Mouse (Mus musculus): ENCODE results near the gene Klf13.

DNA sequence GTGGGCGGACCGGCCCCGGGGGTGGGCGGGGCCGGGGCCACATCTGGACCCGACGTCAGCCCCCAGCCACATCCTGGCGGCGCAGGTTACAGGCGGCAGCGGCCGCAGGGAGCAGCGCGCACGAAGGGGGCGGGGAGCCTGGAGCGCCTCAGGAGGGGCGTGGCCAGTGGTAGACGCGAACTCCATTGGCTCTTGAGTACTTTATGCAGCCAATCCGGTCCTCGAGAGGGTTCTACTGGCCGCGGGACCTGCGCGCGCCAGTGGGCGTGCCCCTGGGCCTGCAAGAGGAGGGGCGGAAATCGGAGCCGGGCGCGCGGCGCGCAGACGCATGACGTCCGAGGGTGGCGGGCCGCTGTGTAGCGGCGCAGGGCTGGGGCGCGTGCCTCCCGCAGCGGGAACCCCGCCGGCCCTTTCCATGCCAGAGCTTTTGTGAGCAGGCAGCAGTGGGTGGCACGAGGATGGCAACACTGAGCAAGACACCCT is at the start of gene Klf13:
- no peak for TF ChIP-seq CTCF (IDR thresholded peaks at IDR 0.05; ENCODE audit: insufficient read depth, low read length)
- TF ChIP-seq POLR2A (IDR thresholded peaks at IDR 0.05; ENCODE audit: borderline replicate concordance, extremely low read depth, low read depth, low read length) = peak; percentile 91

All from lung, adult 2 months (tissue).